Mouse (Mus musculus) heart, postnatal 0 days (tissue): ENCODE measurements at regions not wholly inside any gene's neighbourhood (a gene's known extent, or its start where the extent isn't known, plus 50 kb on each side); places are given as distances from the start of the nearest gene placed in this dataset.
A peak's percentile ranks its signal among the peaks of the same experiment; 100 is the strongest.

Source experiments
- ATAC-seq: fragments of 200-750 bp; cut with Nextera tagmentation; 2 replicates; pipeline ENCODE4 v1.8.0; 2017; ENCODE audit warnings: low read depth, moderate number of reproducible peaks, moderate library complexity; ENCODE audit not compliant: insufficient read depth
- DNase-seq: peaks from one replicate; pipeline ENCODE4 v3.0.0-alpha.2; 2016; ENCODE audit warnings: low spot score
- H3K27ac ChIP-seq: fragments of 300-500 bp; sonication (generic); 2 replicates; pipeline ENCODE4 v1.5.1; 2014; ENCODE audit warnings: low read depth, mild to moderate bottlenecking
- H3K27me3 ChIP-seq: fragments of 300-500 bp; sonication (generic); 2 replicates; pipeline ENCODE4 v1.6.1; 2014; ENCODE audit warnings: low read length, mixed read lengths; ENCODE audit not compliant: control insufficient read depth, insufficient read depth
- H3K36me3 ChIP-seq: fragments of 300-500 bp; sonication (generic); replicated peaks from 2 replicates; pipeline ENCODE4 v1.6.1; 2014; ENCODE audit warnings: low read length, mixed read lengths; ENCODE audit not compliant: control insufficient read depth, insufficient read depth
- H3K4me1 ChIP-seq: fragments of 300-500 bp; sonication (generic); 2 replicates; pipeline ENCODE4 v1.6.1; 2014; ENCODE audit warnings: antibody characterized with exemption; ENCODE audit not compliant: control insufficient read depth, insufficient read depth
- H3K4me2 ChIP-seq: fragments of 300-500 bp; sonication (generic); 2 replicates; pipeline ENCODE4 v1.6.1; 2014; ENCODE audit warnings: low read depth, mild to moderate bottlenecking, low read length, moderate library complexity
- H3K4me3 ChIP-seq: fragments of 300-500 bp; sonication (generic); 2 replicates; pipeline ENCODE4 v1.5.1; 2014; ENCODE audit warnings: low read depth, low read length
- H3K9ac ChIP-seq: fragments of 300-500 bp; sonication (generic); replicated peaks from 2 replicates; pipeline ENCODE4 v1.6.1; 2014; ENCODE audit warnings: low read depth, low read length, mixed read lengths
- H3K9me3 ChIP-seq: fragments of 300-500 bp; sonication (generic); replicated peaks from 2 replicates; pipeline ENCODE4 v1.6.1; 2016; ENCODE audit warnings: low read length; ENCODE audit not compliant: control insufficient read depth
- CTCF ChIP-seq: IDR thresholded peaks from 2 replicates; pipeline ENCODE4 v1.5.1; 2016; ENCODE audit warnings: antibody characterized with exemption, control low read depth, low read depth
- EP300 ChIP-seq: IDR thresholded peaks from 2 replicates; pipeline ENCODE4 v1.6.1; 2016; ENCODE audit warnings: antibody characterized with exemption, low read depth
- WGBS: fragments of 180-500 bp; shearing (Covaris S2); extraction: QIAGEN DNeasy Blood & Tissue Kit; methylation state at CpG from one replicate; pipeline ENCODE4 v1.1.7; 2014; 5-methylcytosine and 5-hydroxymethylcytosine counted together

- no peak for TF ChIP-seq CTCF
- no peak for TF ChIP-seq EP300
- no peak for ATAC-seq
- H3K9ac ChIP-seq, result no peak overlapping the region
Observed at GRCm38 (mm10) chr2:39420696-39421095, 194.4 kb upstream of the Ppp6c start.

GRCm38 (mm10) chr2:39400336-39400735 is 174.1 kb upstream of the Ppp6c start:
- 39% methylated on average over 2 of the region's 2 CpGs for WGBS
- Histone ChIP-seq H3K9me3 (no peaks in the 10 kb centered on the region), H3K27ac (no peak overlapping the region), H3K4me1 (no peaks in the 10 kb centered on the region), H3K4me2 (no peak overlapping the region), H3K4me3 (no peak overlapping the region), H3K36me3 (no peaks in the 10 kb centered on the region), H3K9ac (no peak overlapping the region), H3K27me3 (no peaks in the 10 kb centered on the region)
- DNase-seq (no peak), ATAC-seq (no peak)
- TF ChIP-seq CTCF (no peak), EP300 (no peak)

More at GRCm38 (mm10) chr2:39420696-39421095, 194.4 kb upstream of the Ppp6c start:
- no peak overlapping the region for H3K27ac ChIP-seq
- H3K9me3 ChIP-seq, result no peaks in the 10 kb centered on the region
- no peak overlapping the region for H3K4me3 ChIP-seq
- DNase-seq, result no peak
- no peak overlapping the region for H3K4me2 ChIP-seq
- no peaks in the 10 kb centered on the region for H3K4me1 ChIP-seq
- H3K36me3 ChIP-seq, result no peaks in the 10 kb centered on the region
- WGBS, result 89% methylated on average over 25 of the region's 25 CpGs
- no peaks in the 10 kb centered on the region for H3K27me3 ChIP-seq

- no peak for DNase-seq
- Histone ChIP-seq H3K27me3 (no peaks in the 10 kb centered on the region), H3K4me2 (no peak overlapping the region), H3K9me3 (no peaks in the 10 kb centered on the region), H3K9ac (no peak overlapping the region), H3K36me3 (no peaks in the 10 kb centered on the region), H3K27ac (no peak overlapping the region), H3K4me1 (no peaks in the 10 kb centered on the region), H3K4me3 (no peak overlapping the region)
- TF ChIP-seq CTCF, result no peak
- TF ChIP-seq EP300, result no peak
- no peak for ATAC-seq
- 57% methylated on average over 2 of the region's 2 CpGs for WGBS
Observed at GRCm38 (mm10) chr2:39399523-39399922, 173.3 kb upstream of the Ppp6c start.

GRCm38 (mm10) chr2:39394643-39395042 is 168.4 kb upstream of the Ppp6c start:
- no peak for ATAC-seq
- WGBS, result 60% methylated on average over 3 of the region's 3 CpGs

GRCm38 (mm10) chr2:39377264-39377663 is 151.0 kb upstream of the Ppp6c start:
- Histone ChIP-seq H3K9me3 (no peaks in the 10 kb centered on the region), H3K9ac (no peak overlapping the region), H3K4me2 (no peak overlapping the region), H3K4me3 (no peak overlapping the region), H3K4me1 (no peaks in the 10 kb centered on the region), H3K36me3 (no peaks in the 10 kb centered on the region), H3K27ac (no peak overlapping the region), H3K27me3 (no peaks in the 10 kb centered on the region)
- no peak for ATAC-seq
- DNase-seq, result no peak
- 78% methylated on average over 3 of the region's 3 CpGs for WGBS
- no peak for TF ChIP-seq EP300
- no peak for TF ChIP-seq CTCF

More at GRCm38 (mm10) chr2:39394643-39395042, 168.4 kb upstream of the Ppp6c start:
- Histone ChIP-seq H3K4me1 (no peaks in the 10 kb centered on the region), H3K4me2 (no peak overlapping the region), H3K27me3 (no peaks in the 10 kb centered on the region), H3K9ac (no peak overlapping the region), H3K9me3 (no peaks in the 10 kb centered on the region), H3K27ac (no peak overlapping the region), H3K36me3 (no peaks in the 10 kb centered on the region), H3K4me3 (no peak overlapping the region)
- DNase-seq, result no peak
- TF ChIP-seq CTCF (no peak), EP300 (no peak)

GRCm38 (mm10) chr2:39373068-39373779 is 147.0 kb upstream of the Ppp6c start:
- no peak overlapping the region for H3K4me3 ChIP-seq
- TF ChIP-seq EP300 (no peak), CTCF (peak; percentile 100)
- 14% methylated on average over 7 of the region's 7 CpGs for WGBS
- H3K27me3 ChIP-seq, result no peaks in the 10 kb centered on the region
- H3K4me1 ChIP-seq, result no peaks in the 10 kb centered on the region
- no peaks in the 10 kb centered on the region for H3K9me3 ChIP-seq
- H3K27ac ChIP-seq, result no peak overlapping the region
- no peaks in the 10 kb centered on the region for H3K36me3 ChIP-seq
- no peak overlapping the region for H3K9ac ChIP-seq
- no peak overlapping the region for H3K4me2 ChIP-seq
- DNase-seq (peak; percentile 100), ATAC-seq (peak; percentile 88)
